Mouse (Mus musculus) stomach, embryonic 14.5 days (tissue): ENCODE measurements around the gene Gm45837. TPM values are rescaled to one million over a fixed set of nuclear protein-coding genes. Genes with fewer than 3 reads are reported as not detected.
A peak's percentile ranks its signal among the peaks of the same experiment; 100 is the strongest.

Experiments used
- ATAC-seq: fragments of 200-750 bp; cut with Nextera tagmentation; 2 replicates; pipeline ENCODE4 v1.8.0; 2017; ENCODE audit warnings: low read depth, moderate TSS enrichment; ENCODE audit not compliant: insufficient number of reproducible peaks, insufficient read depth, low FRiP score
- H3K27ac ChIP-seq: fragments of 300-500 bp; sonication (generic); 2 replicates; pipeline ENCODE4 v1.5.1; 2014; ENCODE audit warnings: mild to moderate bottlenecking, low read length, moderate library complexity, mixed read lengths
- H3K27me3 ChIP-seq: fragments of 300-500 bp; sonication (generic); 2 replicates; pipeline ENCODE4 v1.6.1; 2014; ENCODE audit warnings: low read length, control low read depth, mixed read lengths; ENCODE audit not compliant: control insufficient read depth, insufficient read depth
- H3K36me3 ChIP-seq: fragments of 300-500 bp; sonication (generic); 2 replicates; pipeline ENCODE4 v1.6.1; 2014; ENCODE audit warnings: mild to moderate bottlenecking, control low read depth, low read length, moderate library complexity, mixed read lengths; ENCODE audit not compliant: control insufficient read depth, insufficient read depth
- H3K4me1 ChIP-seq: fragments of 300-500 bp; sonication (generic); 2 replicates; pipeline ENCODE4 v1.6.1; 2014; ENCODE audit warnings: low read length, control low read depth, mixed read lengths; ENCODE audit not compliant: control insufficient read depth, insufficient read depth
- H3K4me2 ChIP-seq: fragments of 300-500 bp; sonication (generic); replicated peaks from 2 replicates; pipeline ENCODE4 v1.6.1; 2014; ENCODE audit warnings: low read depth, low read length, control low read depth
- H3K4me3 ChIP-seq: fragments of 300-500 bp; sonication (generic); 2 replicates; pipeline ENCODE4 v1.5.1; 2014; ENCODE audit warnings: low read depth, low read length, control low read depth
- H3K9ac ChIP-seq: fragments of 300-500 bp; sonication (generic); replicated peaks from 2 replicates; pipeline ENCODE4 v1.6.1; 2014; ENCODE audit warnings: low read depth, mild to moderate bottlenecking, control low read depth, low read length, moderate library complexity, mixed read lengths
- H3K9me3 ChIP-seq: fragments of 300-500 bp; sonication (generic); 2 replicates; pipeline ENCODE4 v1.6.1; 2016; ENCODE audit warnings: low read depth, low read length, control low read depth; ENCODE audit not compliant: control insufficient read depth
- WGBS: fragments of 180-500 bp; shearing (Covaris S2); extraction: QIAGEN DNeasy Blood & Tissue Kit; methylation state at CpG from one replicate; pipeline ENCODE4 v1.1.7; 2014; 5-methylcytosine and 5-hydroxymethylcytosine counted together
- polyA plus RNA-seq: library from polyadenylated mRNA; unstranded; fragments of >200 nt; fragmentation: Nextera tagmentation; extraction: Ambion mirVana; gene quantifications from 2 replicates; pipeline ENCODE4 v1.2.1, GENCODE M21; 2014

Gm45837 gene
- polyA plus RNA-seq, 1 experiment from 2014 or later: 8.0 TPM

- no peaks in the 10 kb centered on the region for H3K9me3 ChIP-seq
- H3K4me2 ChIP-seq: no peak overlapping the region
- H3K36me3 ChIP-seq: no peaks in the 10 kb centered on the region
- H3K27ac ChIP-seq: no peak overlapping the region
- no peak overlapping the region for H3K4me3 ChIP-seq
- H3K9ac ChIP-seq: no peak overlapping the region
- 25% methylated on average over 4 of the region's 4 CpGs for WGBS
- ATAC-seq: no peak
- H3K27me3 ChIP-seq: no peaks in the 10 kb centered on the region
- no peaks in the 10 kb centered on the region for H3K4me1 ChIP-seq
Observed at GRCm38 (mm10) chr7:101490952-101491351, 80.3 kb downstream of the Gm45837 start.

GRCm38 (mm10) chr7:101498385-101498784 is 87.7 kb downstream of the Gm45837 start:
- Histone ChIP-seq H3K27me3 (no peaks in the 10 kb centered on the region), H3K27ac (no peak overlapping the region), H3K9ac (no peak overlapping the region), H3K9me3 (no peaks in the 10 kb centered on the region), H3K4me1 (no peaks in the 10 kb centered on the region), H3K4me3 (no peak overlapping the region), H3K36me3 (no peaks in the 10 kb centered on the region), H3K4me2 (no peak overlapping the region)
- WGBS: 87% methylated on average over 3 of the region's 3 CpGs
- no peak for ATAC-seq

- H3K4me2 ChIP-seq: no peak overlapping the region
- H3K36me3 ChIP-seq: no peaks in the 10 kb centered on the region
- no peaks in the 10 kb centered on the region for H3K27me3 ChIP-seq
- no peak overlapping the region for H3K4me3 ChIP-seq
- H3K9ac ChIP-seq: no peak overlapping the region
- ATAC-seq: no peak
- H3K9me3 ChIP-seq: no peaks in the 10 kb centered on the region
- H3K4me1 ChIP-seq: no peaks in the 10 kb centered on the region
- WGBS: 36% methylated on average over 10 of the region's 10 CpGs
- no peak overlapping the region for H3K27ac ChIP-seq
Observed at GRCm38 (mm10) chr7:101499251-101499650, 88.6 kb downstream of the Gm45837 start.

GRCm38 (mm10) chr7:101499701-101500100 is 89.0 kb downstream of the Gm45837 start:
- Histone ChIP-seq H3K4me3 (no peak overlapping the region), H3K27me3 (no peaks in the 10 kb centered on the region), H3K9me3 (no peaks in the 10 kb centered on the region), H3K4me1 (no peaks in the 10 kb centered on the region), H3K9ac (no peak overlapping the region), H3K36me3 (no peaks in the 10 kb centered on the region), H3K27ac (no peak overlapping the region), H3K4me2 (no peak overlapping the region)
- WGBS: 68% methylated on average over 9 of the region's 9 CpGs
- no peak for ATAC-seq

GRCm38 (mm10) chr7:101501236-101501635 is 90.5 kb downstream of the Gm45837 start:
- WGBS: 79% methylated on average over 6 of the region's 6 CpGs
- Histone ChIP-seq H3K9ac (no peak overlapping the region), H3K27me3 (no peaks in the 10 kb centered on the region), H3K36me3 (no peaks in the 10 kb centered on the region), H3K27ac (no peak overlapping the region), H3K9me3 (no peaks in the 10 kb centered on the region), H3K4me1 (no peaks in the 10 kb centered on the region), H3K4me2 (no peak overlapping the region), H3K4me3 (no peak overlapping the region)
- no peak for ATAC-seq

- H3K27me3 ChIP-seq: no peaks in the 10 kb centered on the region
- H3K36me3 ChIP-seq: no peaks in the 10 kb centered on the region
- H3K4me3 ChIP-seq: no peak overlapping the region
- no peaks in the 10 kb centered on the region for H3K9me3 ChIP-seq
- H3K27ac ChIP-seq: no peak overlapping the region
- no peak overlapping the region for H3K4me2 ChIP-seq
- H3K9ac ChIP-seq: no peak overlapping the region
- no peaks in the 10 kb centered on the region for H3K4me1 ChIP-seq
- ATAC-seq: no peak
- 68% methylated on average over 6 of the region's 6 CpGs for WGBS
Observed at GRCm38 (mm10) chr7:101501675-101502074, 91.0 kb downstream of the Gm45837 start.

GRCm38 (mm10) chr7:101503351-101503750 is 92.7 kb downstream of the Gm45837 start:
- ATAC-seq: no peak
- Histone ChIP-seq H3K4me3 (no peak overlapping the region), H3K27ac (no peak overlapping the region), H3K27me3 (no peaks in the 10 kb centered on the region), H3K4me2 (no peak overlapping the region), H3K9ac (no peak overlapping the region), H3K4me1 (no peaks in the 10 kb centered on the region), H3K9me3 (no peaks in the 10 kb centered on the region), H3K36me3 (no peaks in the 10 kb centered on the region)
- 19% methylated on average over 8 of the region's 8 CpGs for WGBS

- Histone ChIP-seq H3K4me1 (no peaks in the 10 kb centered on the region), H3K27ac (no peak overlapping the region), H3K4me3 (no peak overlapping the region), H3K4me2 (no peak overlapping the region), H3K9me3 (no peaks in the 10 kb centered on the region), H3K36me3 (no peaks in the 10 kb centered on the region), H3K27me3 (no peaks in the 10 kb centered on the region), H3K9ac (no peak overlapping the region)
- ATAC-seq: no peak
- 25% methylated on average over 7 of the region's 7 CpGs for WGBS
Observed at GRCm38 (mm10) chr7:101503803-101504202, 93.1 kb downstream of the Gm45837 start.

GRCm38 (mm10) chr7:101504507-101504906 is 93.8 kb downstream of the Gm45837 start:
- H3K27ac ChIP-seq: no peak overlapping the region
- no peak overlapping the region for H3K4me3 ChIP-seq
- no peaks in the 10 kb centered on the region for H3K27me3 ChIP-seq
- H3K4me2 ChIP-seq: peak overlapping the region; percentile 49
- no peak for ATAC-seq
- H3K36me3 ChIP-seq: no peaks in the 10 kb centered on the region
- no peak overlapping the region for H3K9ac ChIP-seq
- no peaks in the 10 kb centered on the region for H3K4me1 ChIP-seq
- no peaks in the 10 kb centered on the region for H3K9me3 ChIP-seq
- 11% methylated on average over 24 of the region's 24 CpGs for WGBS
